Mouse (Mus musculus): ENCODE data around the gene Akap1.
"Not testable (repeated sequence)": the region's sequence is repeated elsewhere in the genome, so short reads cannot be mapped to it uniquely, and the experiment has no call there.

Akap1 gene

DNA sequence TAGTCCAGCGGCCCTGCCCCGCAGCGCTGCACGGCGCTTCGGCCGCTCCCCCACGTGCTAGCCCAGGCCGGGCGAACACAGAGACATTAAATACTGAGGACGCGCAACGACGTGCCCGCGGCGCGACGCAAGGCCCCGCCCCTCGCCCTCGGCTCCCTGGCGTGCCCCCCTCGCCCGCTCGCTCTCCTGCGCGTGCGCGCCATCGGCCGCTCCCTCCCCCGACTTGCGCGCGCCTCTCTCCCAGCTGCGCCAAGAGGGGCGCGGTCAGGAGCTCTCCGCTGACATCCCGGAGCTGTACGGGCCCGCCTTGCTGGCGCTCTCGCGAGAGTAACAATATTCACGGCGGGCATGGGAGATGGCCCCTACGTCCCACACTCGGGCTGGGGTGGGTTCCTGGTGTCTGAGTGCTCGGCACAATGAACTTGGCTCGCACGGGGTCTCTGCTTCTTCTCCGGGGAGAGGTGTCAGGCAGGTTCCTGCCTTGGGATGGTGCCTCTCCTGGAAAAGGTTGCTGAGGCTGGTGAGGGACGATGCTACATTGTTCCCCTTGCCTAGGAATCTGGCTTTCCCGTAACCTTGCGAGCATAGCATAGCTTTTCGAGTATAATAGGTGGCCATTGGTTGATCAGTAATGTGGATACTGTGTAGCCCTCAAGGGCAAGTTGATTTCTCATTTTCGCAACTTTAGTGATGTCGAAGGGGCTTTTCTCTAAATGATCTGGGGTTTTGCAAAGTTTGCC is at the start of gene Akap1:
Akap1 (minus strand) TSS at position 129 of the 740 bp plus-strand sequence.
- peak; percentile 99 for DNase-seq (ENCODE audit: low spot score)

DNA sequence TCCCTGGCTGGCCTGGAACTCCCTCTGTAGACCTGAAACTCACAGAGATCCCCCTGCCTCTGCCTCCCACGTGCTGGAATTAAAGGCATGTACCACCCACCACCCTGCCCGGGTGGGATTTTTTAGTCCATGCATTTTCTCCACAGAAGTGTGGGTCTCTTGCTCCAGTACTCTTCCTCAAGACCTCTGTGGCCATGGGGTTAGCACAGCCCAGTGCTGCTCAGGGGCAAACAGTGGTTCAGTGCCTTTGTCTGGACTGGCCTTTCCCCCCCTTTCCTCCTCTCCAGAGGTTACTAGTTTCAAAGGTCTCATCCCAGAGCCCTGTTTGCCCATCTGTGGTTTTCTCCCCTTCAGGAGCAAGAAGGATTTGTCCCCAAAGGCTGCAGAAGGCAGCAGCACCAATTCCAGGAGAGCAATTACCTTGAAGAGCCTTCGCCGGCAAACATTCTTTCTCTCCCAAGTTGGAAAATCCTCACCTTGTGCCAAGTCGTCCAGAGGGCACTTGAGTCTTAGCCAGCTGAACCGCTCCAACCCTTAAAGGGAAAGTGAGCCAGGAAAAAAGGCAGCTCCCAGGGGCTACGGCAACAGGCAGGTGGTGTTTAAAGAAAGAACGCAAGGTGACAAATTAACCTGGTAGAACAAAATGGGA is 45.1 kb upstream of the Akap1 start:
- DNase-seq (ENCODE audit: low spot score): peak; percentile 34

DNA sequence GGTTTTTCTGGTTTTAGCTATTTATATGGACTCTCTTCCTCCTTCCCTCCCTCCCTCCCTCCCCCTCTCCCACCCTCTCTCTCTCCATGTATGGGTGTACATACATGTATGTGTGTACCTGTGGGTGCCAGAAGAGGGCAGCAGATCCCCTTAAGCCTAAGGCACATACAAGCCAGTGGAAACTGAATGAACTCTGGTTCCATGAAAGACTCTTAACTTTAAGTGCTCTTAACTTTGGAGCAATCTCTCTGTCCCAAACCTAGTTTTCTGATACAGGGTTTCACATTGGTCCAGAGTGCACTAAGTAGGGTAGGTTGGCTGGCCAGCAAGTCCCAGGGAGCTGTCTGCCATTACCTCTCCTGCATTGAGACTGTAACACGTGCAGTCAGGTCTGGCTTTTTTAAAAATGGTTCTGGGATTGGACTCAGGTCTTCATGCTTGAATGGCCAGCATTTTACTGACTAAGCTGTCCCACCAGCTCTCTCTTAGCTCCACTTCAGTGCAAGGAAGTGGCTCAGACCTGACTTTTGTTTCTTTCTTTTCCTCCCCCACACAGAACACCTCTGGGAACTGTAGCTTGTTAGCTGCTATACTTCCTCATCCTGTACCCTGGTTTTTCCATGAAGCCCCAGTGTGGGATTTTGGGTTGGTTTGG is 44.3 kb upstream of the Akap1 start:
- DNase-seq (ENCODE audit: low spot score): no peak

DNA sequence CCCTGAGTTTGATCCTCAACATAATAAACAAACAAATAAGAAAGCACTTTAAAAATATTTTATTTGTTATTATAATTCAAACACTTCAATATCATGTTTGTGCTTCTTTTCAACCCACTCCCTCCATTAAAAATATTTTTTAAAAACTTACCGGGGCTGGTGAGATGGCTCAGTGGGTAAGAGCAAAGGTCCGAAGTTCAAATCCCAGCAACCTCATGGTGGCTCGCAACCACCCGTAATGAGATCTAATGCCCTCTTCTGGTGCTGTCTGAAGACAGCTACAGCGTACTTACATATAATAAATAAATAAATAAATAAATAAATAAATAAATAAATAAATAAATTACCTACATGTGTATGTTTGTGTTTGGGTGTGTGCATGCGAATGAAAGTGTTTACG is 43.5 kb upstream of the Akap1 start:
- no peak for DNase-seq (ENCODE audit: low spot score)

DNA sequence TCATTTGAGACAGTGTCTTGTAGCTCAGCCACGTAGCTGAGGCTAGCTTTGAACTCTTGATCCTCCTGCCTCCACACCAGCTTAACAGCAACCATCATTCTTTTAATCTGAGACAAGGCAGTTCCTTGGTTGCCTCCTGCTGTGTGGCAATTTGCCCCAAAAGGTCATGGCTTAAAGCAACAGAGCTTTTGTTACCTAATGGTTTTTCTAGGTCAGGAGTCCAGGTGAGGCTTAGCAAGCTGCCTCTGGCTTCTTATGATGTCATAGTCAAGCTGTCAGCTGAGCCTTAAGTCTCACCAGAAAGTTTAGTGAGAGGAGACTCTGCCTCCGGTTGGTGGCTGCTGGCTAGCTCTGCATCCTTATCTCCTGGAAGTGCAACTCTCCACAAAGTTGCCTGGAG is 41.2 kb upstream of the Akap1 start:
- DNase-seq (ENCODE audit: low spot score): no peak

DNA sequence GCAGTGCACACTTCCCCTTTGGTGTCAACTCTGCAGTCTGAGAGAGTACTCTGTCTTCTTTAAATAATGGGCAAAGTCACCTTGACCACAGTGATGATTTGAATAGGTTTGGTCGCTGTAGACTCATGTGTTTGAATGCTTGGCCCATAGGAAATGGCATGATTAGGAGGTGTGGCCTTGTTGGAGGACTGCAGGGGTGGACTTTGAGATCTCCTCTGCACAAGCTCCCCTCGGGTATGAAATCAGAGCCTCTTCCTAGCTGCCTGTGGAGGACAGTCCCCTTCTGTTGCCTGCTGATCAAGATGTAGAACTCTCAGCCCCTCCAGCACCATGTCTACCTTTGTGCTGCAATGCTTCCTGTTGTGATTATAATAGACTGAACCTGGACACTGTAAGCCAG is 39.7 kb upstream of the Akap1 start:
- DNase-seq (ENCODE audit: low spot score): no peak

DNA sequence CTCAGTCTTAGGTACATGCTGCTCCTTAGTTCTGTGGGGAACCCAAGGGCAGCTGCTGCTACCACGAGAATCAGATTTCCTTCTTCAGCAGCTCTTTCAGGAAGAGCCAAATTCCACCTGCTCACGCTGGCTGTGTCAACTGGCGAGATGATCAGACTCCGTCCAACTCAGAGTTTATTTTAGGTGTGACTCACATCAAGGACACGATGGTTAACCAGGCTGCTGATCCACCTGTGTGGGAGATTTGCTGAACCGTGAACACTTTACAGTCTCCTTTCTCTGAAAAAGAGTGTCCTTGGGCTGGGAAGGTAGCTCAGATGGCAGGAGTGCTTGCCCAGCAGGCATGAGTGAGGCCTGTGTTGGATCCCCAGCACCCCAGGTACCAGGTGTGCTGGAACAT is 38.4 kb upstream of the Akap1 start:
- DNase-seq (ENCODE audit: low spot score): no peak

DNA sequence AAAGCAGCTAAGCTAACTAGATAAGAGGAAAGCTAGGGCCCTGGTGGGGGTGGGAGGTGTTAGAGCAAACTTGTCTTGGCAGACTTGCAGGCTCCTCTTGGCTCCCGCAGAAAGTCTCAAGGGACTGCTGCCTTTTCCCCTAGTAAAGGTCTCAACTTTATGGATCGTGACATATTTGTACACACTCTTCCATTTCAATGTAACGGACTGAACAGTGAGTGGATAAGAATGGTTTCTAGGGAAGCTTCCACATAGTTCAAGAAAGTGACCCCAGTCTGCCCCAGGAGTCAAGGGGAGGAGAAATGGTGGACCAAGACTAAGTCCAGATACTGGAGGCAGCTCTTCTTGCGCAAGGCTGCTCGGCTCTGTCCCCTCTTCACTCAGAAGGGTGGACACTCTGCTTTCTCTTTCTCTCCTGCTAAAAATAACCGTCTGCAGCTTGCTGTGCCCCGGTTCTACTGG is 37.0 kb upstream of the Akap1 start:
- DNase-seq (ENCODE audit: low spot score): no peak

DNA sequence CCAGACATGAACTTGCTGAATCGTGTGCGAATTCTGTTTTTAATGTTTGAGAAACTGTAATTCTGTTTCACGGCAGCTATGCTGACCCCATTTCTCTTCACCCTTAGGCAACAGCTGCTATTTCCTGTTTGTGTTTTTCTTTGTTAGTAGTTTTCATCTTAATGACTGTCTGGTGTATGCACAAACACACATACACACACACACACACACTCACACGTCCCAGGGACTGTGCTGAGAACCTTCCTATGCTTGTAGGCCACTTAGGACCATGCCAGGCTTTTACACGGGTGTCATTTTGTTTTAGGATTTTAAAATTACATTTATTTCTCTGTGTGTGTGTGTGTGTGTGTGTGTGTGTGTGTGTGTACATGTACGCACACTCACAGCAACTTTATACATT is 35.2 kb upstream of the Akap1 start:
- no peak for DNase-seq (ENCODE audit: low spot score)

DNA sequence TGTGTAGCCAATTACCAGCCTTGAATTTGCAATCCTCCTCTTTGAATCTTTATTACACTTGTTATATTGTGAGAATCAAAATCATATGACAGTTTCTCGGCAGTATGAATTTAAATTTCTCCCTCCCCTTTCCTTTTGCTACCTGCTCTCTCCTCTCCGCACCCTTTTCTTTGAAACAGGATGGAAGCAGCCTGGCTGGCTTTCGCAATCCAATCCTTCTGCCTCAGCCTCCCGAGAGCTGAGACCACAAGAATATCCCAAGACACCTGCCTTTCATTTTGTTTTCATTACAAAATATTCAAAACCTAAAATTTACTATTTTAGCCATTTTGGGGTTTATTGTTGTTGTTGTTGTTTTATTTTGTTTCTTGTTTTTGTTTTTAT is 34.0 kb upstream of the Akap1 start:
- no peak for DNase-seq (ENCODE audit: low spot score)

DNA sequence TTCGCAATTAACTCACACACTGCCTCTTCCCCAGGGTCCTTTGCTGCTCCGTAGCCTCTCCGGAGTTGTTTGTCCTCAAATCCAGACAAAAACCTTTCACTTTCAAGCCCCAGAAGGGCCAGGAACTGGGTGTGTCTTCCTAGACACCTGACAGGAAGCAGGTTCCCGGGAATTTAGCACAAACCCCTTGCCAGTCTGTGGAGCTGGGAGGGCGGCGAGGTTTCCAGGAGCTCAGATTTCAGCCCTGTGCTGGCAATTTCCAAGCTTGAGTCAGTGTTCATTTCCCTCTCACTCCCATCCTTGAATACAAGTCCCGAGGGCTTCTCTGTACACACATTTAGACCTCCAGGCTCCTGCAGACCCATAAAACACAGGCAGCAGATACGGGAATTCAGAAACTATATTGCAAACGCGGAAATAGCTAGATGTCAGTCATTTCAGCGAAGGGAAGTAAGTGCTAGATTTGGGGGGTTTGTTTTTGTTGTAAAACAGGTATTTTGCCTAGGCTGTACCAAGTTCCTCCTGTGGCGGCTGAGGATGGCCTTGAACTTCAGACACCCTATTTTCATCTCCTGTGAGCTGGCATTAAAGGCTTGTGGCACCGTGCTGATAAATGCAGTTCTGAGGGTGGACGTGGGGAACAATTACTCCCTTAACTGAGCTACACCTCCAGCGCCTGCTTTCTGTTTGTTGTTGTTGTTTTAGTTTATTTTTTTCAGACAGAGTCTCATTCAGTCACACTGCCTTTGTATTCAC is 33.4 kb upstream of the Akap1 start:
- DNase-seq (ENCODE audit: low spot score): no peak

DNA sequence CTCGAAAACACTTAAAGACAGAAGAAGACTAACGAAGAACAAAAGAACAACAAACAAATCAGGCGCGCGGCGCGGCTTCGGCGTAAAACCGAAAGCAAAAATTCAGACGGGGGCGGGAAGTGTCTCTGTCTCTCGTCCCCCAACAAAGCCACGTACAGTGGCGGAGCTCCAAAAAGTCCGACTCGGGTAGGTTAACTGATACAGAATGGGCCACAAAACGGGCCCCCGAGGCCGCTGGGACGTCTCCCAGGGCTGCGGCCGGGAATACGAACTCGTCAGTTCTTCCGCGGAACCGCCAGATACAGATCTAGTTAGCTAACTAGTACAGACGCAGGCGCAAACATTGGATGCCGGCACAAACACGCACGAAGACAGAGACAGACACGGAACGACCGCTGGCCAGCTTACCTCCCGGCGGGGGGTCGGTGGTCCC is 31.4 kb upstream of the Akap1 start:
- not testable (repeated sequence) for DNase-seq (ENCODE audit: low spot score)

DNA sequence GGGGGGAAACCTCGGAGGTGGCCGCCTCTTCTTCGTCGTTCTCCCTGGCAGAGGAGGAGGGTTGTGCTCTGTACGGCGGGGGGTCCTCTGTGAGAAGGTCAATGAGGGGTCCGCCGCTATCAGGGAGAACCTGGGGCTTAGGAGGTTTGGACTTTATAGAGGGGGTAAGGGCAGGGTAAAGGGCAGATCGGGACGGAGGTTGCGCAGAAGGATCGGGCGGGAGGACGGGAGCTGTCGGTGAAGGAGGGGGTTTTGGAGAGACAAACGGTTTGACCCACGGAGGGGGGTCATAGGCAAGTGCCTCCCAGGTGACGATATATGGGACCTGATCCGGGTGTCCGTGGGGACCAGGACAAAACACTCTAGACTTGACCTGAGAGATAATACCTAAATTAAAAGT is 30.8 kb upstream of the Akap1 start:
- not testable (repeated sequence) for DNase-seq (ENCODE audit: low spot score)

DNA sequence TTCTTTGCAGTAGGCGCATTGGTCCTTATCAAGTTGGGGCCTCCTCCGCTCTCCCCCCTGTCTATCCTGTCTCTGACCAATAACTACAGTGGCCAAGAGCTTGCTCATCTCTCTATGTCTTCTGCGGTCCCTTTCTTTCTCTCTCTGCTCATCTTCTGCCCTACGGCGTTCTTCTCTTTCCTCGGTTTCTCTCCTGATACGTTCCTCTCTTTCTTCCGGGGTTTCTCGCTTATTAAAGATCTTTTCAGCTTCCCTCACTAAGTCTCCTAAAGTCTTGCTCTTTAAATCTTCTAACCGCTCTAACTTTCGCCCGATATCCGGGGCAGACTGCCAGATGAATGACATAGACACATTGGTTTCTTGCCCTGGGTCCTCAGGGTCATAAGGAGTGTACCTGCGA is 29.9 kb upstream of the Akap1 start:
- DNase-seq (ENCODE audit: low spot score): not testable (repeated sequence)

DNA sequence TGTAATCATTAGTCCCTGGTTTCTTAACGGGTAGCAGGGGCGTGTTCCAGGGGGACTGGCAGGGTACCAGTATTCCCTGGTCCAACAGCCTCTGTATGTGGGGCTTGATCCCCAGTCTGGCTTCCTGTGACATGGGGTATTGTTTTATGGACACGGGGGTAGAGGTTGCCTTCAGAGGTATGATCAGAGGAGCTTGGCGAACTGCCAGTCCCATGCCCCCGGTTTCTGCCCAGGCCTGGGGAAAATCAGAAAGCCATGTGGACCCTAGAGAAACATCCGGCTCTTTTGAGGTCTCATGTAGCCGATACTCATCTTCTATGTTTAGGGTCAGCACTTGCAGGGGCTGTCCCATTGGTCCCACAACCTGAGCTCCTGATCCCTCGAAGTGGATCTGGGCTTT is 29.1 kb upstream of the Akap1 start:
- not testable (repeated sequence) for DNase-seq (ENCODE audit: low spot score)

DNA sequence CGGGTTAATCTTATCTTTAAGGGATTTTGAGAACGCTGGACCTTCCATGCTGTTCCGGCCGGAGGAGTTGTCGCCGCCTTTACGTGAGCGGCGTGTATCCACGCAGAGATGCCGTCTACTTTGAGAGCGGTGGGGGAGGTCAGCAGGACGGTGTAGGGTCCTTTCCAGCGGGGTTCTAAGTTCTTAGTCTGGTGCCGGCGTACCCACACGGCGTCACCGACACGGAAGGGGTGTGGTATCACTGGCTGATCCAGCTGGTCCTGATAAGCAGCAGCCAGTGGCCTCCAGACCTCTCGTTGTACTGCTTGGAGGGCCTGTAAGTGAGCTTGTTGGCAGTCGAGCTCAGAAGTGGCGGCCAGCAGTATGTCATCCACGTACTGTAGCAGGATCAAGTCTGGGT is 28.4 kb upstream of the Akap1 start:
- not testable (repeated sequence) for DNase-seq (ENCODE audit: low spot score)

DNA sequence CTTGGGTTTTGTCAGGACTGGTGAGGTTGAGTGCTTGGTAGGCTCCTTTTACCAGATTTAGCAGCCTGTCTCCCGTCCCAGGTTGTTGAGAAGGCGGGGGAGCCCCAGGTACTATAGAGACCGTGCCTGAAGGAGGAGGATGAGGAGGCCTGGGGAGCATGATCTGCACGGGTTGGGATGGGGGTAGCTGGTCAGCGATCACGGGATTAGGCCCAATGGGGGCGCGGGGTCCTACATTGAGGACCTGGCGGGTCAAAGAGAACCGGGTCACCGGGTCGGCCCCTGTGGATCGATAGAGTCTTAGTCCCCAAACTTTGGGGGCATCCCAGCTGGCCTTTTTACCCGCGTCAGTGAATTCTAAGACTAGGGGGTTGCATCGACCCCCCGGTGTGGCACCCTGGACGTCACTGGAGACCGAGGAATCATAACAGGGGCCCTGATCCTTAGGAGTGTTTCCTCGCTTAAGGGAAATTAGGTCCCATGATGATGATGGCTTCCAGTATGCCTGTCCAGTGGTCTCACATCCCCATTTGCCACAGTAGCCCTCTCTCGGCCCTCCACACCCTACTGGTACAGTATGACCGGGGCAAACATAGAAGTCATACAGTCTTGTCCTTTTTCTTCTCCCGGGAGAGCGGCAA is 27.7 kb upstream of the Akap1 start:
- DNase-seq (ENCODE audit: low spot score): peak; percentile 43

DNA sequence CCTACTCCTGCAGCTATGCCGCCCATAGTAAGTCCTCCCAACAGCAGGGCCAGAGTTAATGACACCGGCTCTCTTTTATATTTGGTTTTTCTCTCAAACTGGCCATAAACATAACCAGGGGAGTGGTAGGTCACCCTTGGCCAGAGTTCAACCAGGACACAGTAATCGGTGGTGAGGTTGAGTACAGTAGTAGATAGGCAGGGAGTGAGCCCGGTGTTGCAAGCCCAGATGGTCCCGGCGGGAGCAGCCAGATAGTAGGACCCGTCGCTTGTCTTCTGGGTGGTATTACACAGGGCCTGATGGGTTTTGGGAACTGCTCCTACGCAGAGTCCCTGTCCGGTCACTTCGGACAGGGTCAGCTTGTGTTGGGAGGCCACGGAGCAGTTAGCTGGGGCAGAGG is 27.1 kb upstream of the Akap1 start:
- DNase-seq (ENCODE audit: low spot score): not testable (repeated sequence)

DNA sequence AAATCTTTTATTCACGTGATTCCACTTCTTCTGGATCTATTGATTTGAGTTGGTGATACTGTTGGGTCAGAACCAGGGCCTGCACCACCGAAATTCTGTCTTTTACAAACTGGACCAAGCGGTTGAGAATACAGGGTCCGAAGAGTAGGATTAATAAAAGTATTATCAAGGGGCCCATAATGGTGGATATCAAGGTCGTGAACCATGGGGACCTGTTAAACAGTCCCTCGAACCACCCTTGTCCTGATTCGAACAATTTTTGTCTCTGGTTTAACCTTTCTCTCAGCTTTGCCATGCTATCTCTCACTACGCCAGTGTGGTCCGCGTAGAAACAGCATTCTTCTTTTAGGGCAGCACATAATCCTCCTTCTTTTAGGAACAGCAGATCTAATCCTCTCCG is 26.5 kb upstream of the Akap1 start:
- DNase-seq (ENCODE audit: low spot score): not testable (repeated sequence)

DNA sequence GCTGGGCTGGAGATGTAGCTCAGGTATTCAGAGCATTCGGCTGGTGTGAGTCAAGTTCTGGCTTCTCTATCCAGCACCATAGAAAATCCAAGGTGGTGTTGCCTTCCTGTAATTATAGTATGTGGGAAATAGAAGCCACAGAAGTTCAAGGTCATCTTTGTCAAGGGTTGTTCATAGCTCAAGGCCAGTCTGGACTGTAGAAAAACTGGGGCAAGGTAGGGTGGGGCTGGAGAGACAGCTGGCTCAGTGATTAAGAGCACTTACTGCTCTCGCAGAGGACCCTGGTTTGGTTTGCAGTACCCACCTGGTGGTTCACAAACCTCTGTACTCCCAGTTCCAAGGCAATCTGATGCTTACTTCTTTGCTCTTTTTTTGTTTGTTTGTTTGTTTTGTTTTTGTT is 24.6 kb upstream of the Akap1 start:
- no peak for DNase-seq (ENCODE audit: low spot score)

DNA sequence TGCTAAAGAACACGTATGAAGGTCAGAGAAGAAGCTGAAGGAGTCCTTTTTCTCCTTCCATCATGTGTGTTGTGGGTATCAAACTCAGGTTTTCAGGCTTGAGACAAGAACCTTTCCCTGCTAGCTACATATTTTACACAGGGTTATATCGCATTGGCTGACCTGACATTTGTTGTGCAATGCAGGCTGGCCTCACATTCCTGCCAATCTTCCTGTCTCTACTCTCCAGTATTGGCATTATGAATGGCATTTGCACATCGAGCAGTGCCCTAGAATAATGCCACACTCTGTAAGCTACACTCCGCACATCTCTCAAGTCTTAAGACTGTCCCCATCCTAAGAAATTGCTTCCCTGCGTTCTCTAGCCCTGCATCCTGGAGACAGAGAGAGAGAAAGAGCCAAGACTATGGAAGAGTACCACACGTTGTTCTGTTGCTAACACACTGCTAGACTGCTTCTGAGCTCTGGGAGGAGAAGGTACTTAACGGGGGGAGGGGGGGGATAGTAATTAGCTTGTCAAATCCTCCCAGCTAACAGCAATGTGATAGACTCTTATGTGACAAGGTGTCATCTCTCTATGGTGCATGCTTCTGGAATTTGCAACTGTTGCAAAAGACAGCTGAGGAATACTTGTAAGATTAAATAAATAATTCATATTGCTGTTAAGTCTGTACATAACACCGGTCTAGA is 20.1 kb upstream of the Akap1 start:
- no peak for DNase-seq (ENCODE audit: low spot score)

Measured in ovary, postnatal 14 days (tissue).